Mouse (Mus musculus) CD4-positive, CD25-positive, alpha-beta regulatory T cell (primary cell): ENCODE data around the gene Jkamp. TPM values are rescaled to one million over a fixed set of nuclear protein-coding genes. Genes with fewer than 3 reads are reported as not detected.

Source experiments
- polyA plus RNA-seq: library from polyadenylated mRNA; unstranded; fragments of 100-300 nt; shearing (Covaris generic); gene quantifications from one replicate; pipeline ENCODE4 v1.2.1, GENCODE M21; 2017

Gene Jkamp
- 39.2 TPM for polyA plus RNA-seq

GRCm38 (mm10) chr12:72085329-72086165 is at the start of gene Jkamp, which contains the start of gene L3hypdh:
TSS of gene Jkamp (plus strand) at chr12:72085589.
TSS of gene L3hypdh (minus strand) at chr12:72085439.

GRCm38 (mm10) chr12:72070327-72071269 is 14.8 kb upstream of the Jkamp start, which contains the start of gene Gpr135:
TSS of gene Gpr135 (minus strand) at chr12:72071125.

Other genes with a start within 250 kb of the Jkamp start
- gene Gpr135, start 14.5 kb upstream of the Jkamp start, polyA plus RNA-seq = 0.10 TPM
- 0.18 TPM for gene L3hypdh, start 150 bp upstream of the Jkamp start, polyA plus RNA-seq
- gene Ccdc175, start 99.4 kb downstream of the Jkamp start, polyA plus RNA-seq = 0.07 TPM